Mouse (Mus musculus): ENCODE data around the gene Cdk14. TPM values are rescaled to one million over a fixed set of nuclear protein-coding genes. Genes with fewer than 3 reads are reported as not detected.
A peak's percentile ranks its signal among the peaks of the same experiment; 100 is the strongest.

Gene Cdk14
- polyA plus RNA-seq, 1 experiment from 2014 or later: 6.9 TPM

DNA sequence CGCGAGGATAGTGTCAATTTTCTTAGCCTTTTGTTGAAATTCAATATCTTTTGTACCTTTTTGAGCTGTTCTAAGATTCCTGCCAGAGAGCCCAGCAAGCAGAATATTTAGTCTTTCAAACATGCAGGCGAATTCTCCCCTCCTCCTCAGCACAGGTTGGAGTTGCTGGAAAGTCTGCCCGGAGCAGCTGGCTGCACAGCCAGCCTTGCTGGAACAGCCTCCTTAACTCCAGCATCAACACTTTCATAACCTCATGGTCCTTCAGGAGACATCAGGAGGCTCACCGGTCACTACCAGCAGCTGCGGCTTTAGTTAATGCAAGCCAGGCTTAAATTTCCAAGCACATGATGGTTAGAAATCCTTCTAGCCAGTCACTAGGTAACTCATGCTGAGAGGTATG is 105.8 kb downstream of the Cdk14 start:
- ATAC-seq (replicated peaks; ENCODE audit: low FRiP score) (no peak), DNase-seq (ENCODE audit: low spot score) (no peak)
- Histone ChIP-seq H3K27me3 (replicated peaks; ENCODE audit: control insufficient read depth, insufficient read depth, low read length) (no peaks in the 10 kb centered on the region), H3K36me3 (ENCODE audit: control insufficient read depth, insufficient read depth, low read length) (no peaks in the 10 kb centered on the region), H3K27ac (ENCODE audit: low read depth, low read length) (no peak overlapping the region), H3K4me1 (replicated peaks; ENCODE audit: control insufficient read depth, insufficient read depth, low read length) (no peaks in the 10 kb centered on the region), H3K4me2 (no peak overlapping the region), H3K4me3 (ENCODE audit: low read depth, low read length) (no peak overlapping the region), H3K9me3 (ENCODE audit: control insufficient read depth, low read length) (no peaks in the 10 kb centered on the region), H3K9ac (ENCODE audit: low read depth, low read length) (no peak overlapping the region)
- 80% methylated on average over 6 of the region's 6 CpGs for WGBS

DNA sequence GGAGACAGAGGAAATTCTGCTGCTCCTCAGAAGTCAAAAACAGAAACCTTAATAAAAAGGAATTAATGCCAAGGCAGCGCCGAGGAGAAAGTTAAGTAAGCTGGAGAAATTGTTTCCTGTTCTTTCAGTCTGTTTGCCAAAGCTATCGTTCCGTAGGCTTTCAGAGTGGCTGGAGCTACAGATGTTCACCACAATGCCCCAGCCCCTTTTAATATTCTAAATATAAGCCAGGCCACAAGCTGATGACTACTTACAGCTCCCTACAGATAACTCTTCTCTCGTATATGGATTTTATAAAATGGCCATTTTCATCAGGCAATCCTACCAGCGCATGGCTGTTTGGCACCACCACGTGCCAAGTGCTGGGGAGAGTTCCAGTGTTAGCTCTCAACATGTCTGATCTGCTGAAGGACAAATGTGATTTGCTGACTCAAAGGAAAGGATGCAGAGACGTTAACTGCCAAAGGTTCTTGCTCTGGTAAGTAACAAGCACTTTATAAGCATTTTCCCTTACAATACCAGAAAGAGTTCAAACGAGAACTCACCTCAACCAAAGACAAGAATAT is 106.8 kb downstream of the Cdk14 start:
- Histone ChIP-seq H3K4me3 (ENCODE audit: low read depth, low read length) (no peak overlapping the region), H3K4me1 (replicated peaks; ENCODE audit: control insufficient read depth, insufficient read depth, low read length) (no peaks in the 10 kb centered on the region), H3K9me3 (ENCODE audit: control insufficient read depth, low read length) (no peaks in the 10 kb centered on the region), H3K27ac (ENCODE audit: low read depth, low read length) (no peak overlapping the region), H3K36me3 (ENCODE audit: control insufficient read depth, insufficient read depth, low read length) (no peaks in the 10 kb centered on the region), H3K9ac (ENCODE audit: low read depth, low read length) (no peak overlapping the region), H3K4me2 (no peak overlapping the region), H3K27me3 (replicated peaks; ENCODE audit: control insufficient read depth, insufficient read depth, low read length) (no peaks in the 10 kb centered on the region)
- whole genome bisulfite sequencing: 80% methylated on average over 9 of the region's 9 CpGs
- ATAC-seq (replicated peaks; ENCODE audit: low FRiP score): no peak
- DNase-seq (ENCODE audit: low spot score): no peak

DNA sequence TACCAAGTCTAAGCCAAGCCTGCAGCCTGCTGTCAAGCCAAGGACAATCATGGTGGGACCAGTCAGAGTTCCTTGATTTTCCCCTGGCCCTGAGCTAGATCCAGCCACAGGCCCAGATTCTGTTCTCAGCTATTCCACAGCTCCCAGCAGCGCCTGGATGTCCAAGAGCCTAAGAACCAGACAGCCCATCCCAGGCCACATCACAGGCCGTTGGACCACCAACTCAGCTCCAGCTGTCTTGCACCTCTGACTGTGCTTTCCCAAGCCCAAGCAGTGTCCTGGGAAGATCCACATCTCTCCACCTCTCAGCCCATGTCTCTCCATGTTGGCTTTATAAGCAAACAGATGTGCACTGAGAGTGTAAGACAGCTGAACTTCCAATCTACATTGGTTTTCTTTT is 114.8 kb downstream of the Cdk14 start:
- Histone ChIP-seq H3K4me3 (ENCODE audit: low read depth, low read length) (no peak overlapping the region), H3K27ac (ENCODE audit: low read depth, low read length) (no peak overlapping the region), H3K9me3 (ENCODE audit: control insufficient read depth, low read length) (no peaks in the 10 kb centered on the region), H3K4me1 (replicated peaks; ENCODE audit: control insufficient read depth, insufficient read depth, low read length) (0 out of 2 replicates have a peak, but pooled peaks cover 3% of the 10 kb centered on the region), H3K36me3 (ENCODE audit: control insufficient read depth, insufficient read depth, low read length) (no peaks in the 10 kb centered on the region), H3K27me3 (replicated peaks; ENCODE audit: control insufficient read depth, insufficient read depth, low read length) (no peaks in the 10 kb centered on the region), H3K9ac (ENCODE audit: low read depth, low read length) (no peak overlapping the region), H3K4me2 (no peak overlapping the region)
- no peak for DNase-seq (ENCODE audit: low spot score)
- no peak for ATAC-seq (replicated peaks; ENCODE audit: low FRiP score)
- 72% methylated on average over 2 of the region's 2 CpGs for WGBS

GRCm38 (mm10) chr5:5303102-5303670 is 116.9 kb downstream of the Cdk14 start:
- no peak overlapping the region for H3K4me2 ChIP-seq
- H3K9me3 ChIP-seq (ENCODE audit: control insufficient read depth, low read length): no peaks in the 10 kb centered on the region
- no peak for DNase-seq (ENCODE audit: low spot score)
- H3K27me3 ChIP-seq (replicated peaks; ENCODE audit: control insufficient read depth, insufficient read depth, low read length): no peaks in the 10 kb centered on the region
- no peak for ATAC-seq (replicated peaks; ENCODE audit: low FRiP score)
- no peak overlapping the region for H3K4me3 ChIP-seq (ENCODE audit: low read depth, low read length)
- H3K9ac ChIP-seq (ENCODE audit: low read depth, low read length): no peak overlapping the region
- 85% methylated on average over 8 of the region's 8 CpGs for WGBS
- H3K36me3 ChIP-seq (ENCODE audit: control insufficient read depth, insufficient read depth, low read length): no peaks in the 10 kb centered on the region
- no peak overlapping the region for H3K27ac ChIP-seq (ENCODE audit: low read depth, low read length)
- 0 out of 2 replicates have a peak, but pooled peaks cover 5% of the 10 kb centered on the region for H3K4me1 ChIP-seq (replicated peaks; ENCODE audit: control insufficient read depth, insufficient read depth, low read length)

- no peaks in the 10 kb centered on the region for H3K27me3 ChIP-seq (replicated peaks; ENCODE audit: control insufficient read depth, insufficient read depth, low read length)
- H3K27ac ChIP-seq (ENCODE audit: low read depth, low read length): no peak overlapping the region
- no peak overlapping the region for H3K4me2 ChIP-seq
- no peaks in the 10 kb centered on the region for H3K9me3 ChIP-seq (ENCODE audit: control insufficient read depth, low read length)
- 0 out of 2 replicates have a peak, but pooled peaks cover 5% of the 10 kb centered on the region for H3K4me1 ChIP-seq (replicated peaks; ENCODE audit: control insufficient read depth, insufficient read depth, low read length)
- WGBS: 69% methylated on average over 12 of the region's 12 CpGs
- ATAC-seq (replicated peaks; ENCODE audit: low FRiP score) (no peak), DNase-seq (ENCODE audit: low spot score) (no peak)
- no peaks in the 10 kb centered on the region for H3K36me3 ChIP-seq (ENCODE audit: control insufficient read depth, insufficient read depth, low read length)
- H3K4me3 ChIP-seq (ENCODE audit: low read depth, low read length): no peak overlapping the region
- no peak overlapping the region for H3K9ac ChIP-seq (ENCODE audit: low read depth, low read length)
Measured at GRCm38 (mm10) chr5:5301571-5302079, 118.5 kb downstream of the Cdk14 start.

GRCm38 (mm10) chr5:5300998-5301397 is 119.1 kb downstream of the Cdk14 start:
- DNase-seq (ENCODE audit: low spot score): no peak
- Histone ChIP-seq H3K27ac (ENCODE audit: low read depth, low read length) (no peak overlapping the region), H3K36me3 (ENCODE audit: control insufficient read depth, insufficient read depth, low read length) (no peaks in the 10 kb centered on the region), H3K4me2 (no peak overlapping the region), H3K4me1 (replicated peaks; ENCODE audit: control insufficient read depth, insufficient read depth, low read length) (0 out of 2 replicates have a peak, but pooled peaks cover 5% of the 10 kb centered on the region), H3K9ac (ENCODE audit: low read depth, low read length) (no peak overlapping the region), H3K4me3 (ENCODE audit: low read depth, low read length) (no peak overlapping the region), H3K9me3 (ENCODE audit: control insufficient read depth, low read length) (no peaks in the 10 kb centered on the region), H3K27me3 (replicated peaks; ENCODE audit: control insufficient read depth, insufficient read depth, low read length) (no peaks in the 10 kb centered on the region)
- WGBS: 62% methylated on average over 2 of the region's 2 CpGs
- no peak for ATAC-seq (replicated peaks; ENCODE audit: low FRiP score)

DNA sequence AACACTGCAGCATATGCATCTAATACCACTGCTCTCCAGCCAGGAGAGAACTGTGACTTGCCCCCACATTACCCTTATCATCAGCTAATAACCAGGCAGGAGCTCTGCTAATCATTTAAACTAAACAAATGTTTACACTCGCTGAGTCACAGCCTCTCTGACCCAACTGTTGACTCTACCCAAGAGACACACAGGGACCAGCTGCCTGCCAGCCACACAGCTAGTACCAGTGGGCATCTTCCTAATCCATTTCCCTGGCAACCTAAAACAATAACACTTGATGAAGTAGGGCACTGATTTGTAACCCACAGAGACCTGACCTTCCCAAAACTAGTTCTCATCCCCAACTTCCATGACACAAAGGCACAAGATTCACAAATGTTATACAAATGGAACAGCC is 119.8 kb downstream of the Cdk14 start:
- 36% methylated on average over 1 of the region's 1 CpGs for WGBS
- Histone ChIP-seq H3K36me3 (ENCODE audit: control insufficient read depth, insufficient read depth, low read length) (no peaks in the 10 kb centered on the region), H3K9ac (ENCODE audit: low read depth, low read length) (no peak overlapping the region), H3K4me3 (ENCODE audit: low read depth, low read length) (no peak overlapping the region), H3K27ac (ENCODE audit: low read depth, low read length) (no peak overlapping the region), H3K4me1 (replicated peaks; ENCODE audit: control insufficient read depth, insufficient read depth, low read length) (0 out of 2 replicates have a peak, but pooled peaks cover 5% of the 10 kb centered on the region), H3K4me2 (no peak overlapping the region), H3K27me3 (replicated peaks; ENCODE audit: control insufficient read depth, insufficient read depth, low read length) (no peaks in the 10 kb centered on the region), H3K9me3 (ENCODE audit: control insufficient read depth, low read length) (no peaks in the 10 kb centered on the region)
- no peak for DNase-seq (ENCODE audit: low spot score)
- ATAC-seq (replicated peaks; ENCODE audit: low FRiP score): 0 out of 2 replicates have a peak, but pooled peaks have one; percentile 47

- 66% methylated on average over 7 of the region's 7 CpGs for WGBS
- Histone ChIP-seq H3K27ac (ENCODE audit: low read depth, low read length) (no peak overlapping the region), H3K9me3 (ENCODE audit: control insufficient read depth, low read length) (no peaks in the 10 kb centered on the region), H3K4me2 (no peak overlapping the region), H3K27me3 (replicated peaks; ENCODE audit: control insufficient read depth, insufficient read depth, low read length) (no peaks in the 10 kb centered on the region), H3K4me3 (ENCODE audit: low read depth, low read length) (no peak overlapping the region), H3K36me3 (ENCODE audit: control insufficient read depth, insufficient read depth, low read length) (no peaks in the 10 kb centered on the region), H3K9ac (ENCODE audit: low read depth, low read length) (no peak overlapping the region), H3K4me1 (replicated peaks; ENCODE audit: control insufficient read depth, insufficient read depth, low read length) (0 out of 2 replicates have a peak, but pooled peaks cover 5% of the 10 kb centered on the region)
- no peak for DNase-seq (ENCODE audit: low spot score)
- no peak for ATAC-seq (replicated peaks; ENCODE audit: low FRiP score)
Measured at GRCm38 (mm10) chr5:5297222-5297621, 122.9 kb downstream of the Cdk14 start.

- ATAC-seq (replicated peaks; ENCODE audit: low FRiP score): no peak
- no peak overlapping the region for H3K4me2 ChIP-seq
- no peak overlapping the region for H3K27ac ChIP-seq (ENCODE audit: low read depth, low read length)
- no peaks in the 10 kb centered on the region for H3K36me3 ChIP-seq (ENCODE audit: control insufficient read depth, insufficient read depth, low read length)
- 0 out of 2 replicates have a peak, but pooled peaks cover 5% of the 10 kb centered on the region for H3K4me1 ChIP-seq (replicated peaks; ENCODE audit: control insufficient read depth, insufficient read depth, low read length)
- no peaks in the 10 kb centered on the region for H3K9me3 ChIP-seq (ENCODE audit: control insufficient read depth, low read length)
- no peak for DNase-seq (ENCODE audit: low spot score)
- no peak overlapping the region for H3K4me3 ChIP-seq (ENCODE audit: low read depth, low read length)
- no peak overlapping the region for H3K9ac ChIP-seq (ENCODE audit: low read depth, low read length)
- H3K27me3 ChIP-seq (replicated peaks; ENCODE audit: control insufficient read depth, insufficient read depth, low read length): no peaks in the 10 kb centered on the region
Measured at GRCm38 (mm10) chr5:5296773-5297172, 123.3 kb downstream of the Cdk14 start.
